Mouse (Mus musculus): ENCODE results near the gene Lgalsl.

- TF ChIP-seq CTCF (IDR thresholded peaks at IDR 0.05; ENCODE audit: low read depth), result no peak
- no peak for TF ChIP-seq EP300 (IDR thresholded peaks at IDR 0.05; ENCODE audit: low read depth)
Measured at GRCm38 (mm10) chr11:20864647-20865046, 33.8 kb upstream of the Lgalsl start.

Data from liver, postnatal 0 days (tissue).